Mouse (Mus musculus): ENCODE measurements at regions not wholly inside any gene's neighbourhood (a gene's known extent, or its start where the extent isn't known, plus 50 kb on each side); places are given as distances from the start of the nearest gene placed in this dataset.

- TF ChIP-seq POLR2A (IDR thresholded peaks at IDR 0.05; ENCODE audit: borderline replicate concordance, extremely low read depth, insufficient read depth, insufficient read length, poor library complexity, severe bottlenecking), result no peak
- no peak for TF ChIP-seq CTCF (IDR thresholded peaks at IDR 0.05; ENCODE audit: borderline replicate concordance, extremely low read depth, insufficient read depth, insufficient read length)
Measured at GRCm38 (mm10) chr13:106562161-106562560, 374.6 kb downstream of the Ipo11 start.

Measured in brain, embryonic 14.5 days (tissue).